Mouse (Mus musculus) left cerebral cortex, postnatal 36 days (tissue): ENCODE measurements around the gene Nr2c2. TPM values are rescaled to one million over a fixed set of nuclear protein-coding genes. Genes with fewer than 3 reads are reported as not detected.

ENCODE experiments used
- DNase-seq, 2 experiments: peaks; one replicate each; pipeline ENCODE4 v3.0.0; 2021 to 2022; ENCODE audit warnings: low spot score in 2 of 2, mixed read lengths in 1 of 2
- intact Hi-C: fragments of 180-260 bp; cut with DNase I; formaldehyde crosslinking; loops from one replicate; pipeline ENCODE4 v1.15.1; 2025
- total RNA-seq, 2 experiments: library from RNA; stranded (reverse); gene quantifications; 2 replicates each; pipeline ENCODE4 v1.2.3; 2021

Gene Nr2c2
- total RNA-seq, 2 experiments from 2014 or later, result 97.1 to 97.8 TPM

- intact Hi-C loops, result no loop called here
- DNase-seq, result no peak
Observed at GRCm38 (mm10) chr6:92100679-92101360, 9.6 kb downstream of the Nr2c2 start.

- intact Hi-C loops, result no loop called here
- DNase-seq, result no peak
Observed at GRCm38 (mm10) chr6:92124547-92124946, 33.4 kb downstream of the Nr2c2 start.

GRCm38 (mm10) chr6:92126861-92127468 is 35.8 kb downstream of the Nr2c2 start:
- DNase-seq, result no peak
- intact Hi-C loops, result no loop called here

- intact Hi-C loops, result no loop called here
- no peak for DNase-seq
Observed at GRCm38 (mm10) chr6:92131456-92131855, 40.3 kb downstream of the Nr2c2 start.

GRCm38 (mm10) chr6:92132021-92132911 is 41.1 kb downstream of the Nr2c2 start:
- no peak for DNase-seq
- intact Hi-C loops, result no loop called here

GRCm38 (mm10) chr6:92133617-92134016 is 42.4 kb downstream of the Nr2c2 start:
- no peak for DNase-seq
- intact Hi-C loops, result no loop called here

- no peak for DNase-seq
- intact Hi-C loops, result no loop called here
Observed at GRCm38 (mm10) chr6:92136356-92136755, 45.2 kb downstream of the Nr2c2 start.

- intact Hi-C loops, result no loop called here
- DNase-seq, result no peak
Observed at GRCm38 (mm10) chr6:92145881-92146280, 54.7 kb downstream of the Nr2c2 start.

- no peak for DNase-seq
- intact Hi-C loops, result no loop called here
Observed at GRCm38 (mm10) chr6:92153774-92154173, 62.6 kb downstream of the Nr2c2 start.

GRCm38 (mm10) chr6:92158801-92159200 is 67.6 kb downstream of the Nr2c2 start:
- intact Hi-C loops, result no loop called here
- DNase-seq, result no peak

- intact Hi-C loops, result loop anchor here (10.0 kb wide), 1 partner anchor 68 kb away; the partner anchor contains the start of gene Nr2c2
- no peak for DNase-seq
Observed at GRCm38 (mm10) chr6:92162724-92163123, 71.5 kb downstream of the Nr2c2 start.

GRCm38 (mm10) chr6:92176450-92176849 is 85.3 kb downstream of the Nr2c2 start:
- DNase-seq, result no peak
- intact Hi-C loops, result no loop called here

GRCm38 (mm10) chr6:92183621-92184131 is 92.5 kb downstream of the Nr2c2 start, which contains the start of gene Mrps25:
Gene Mrps25, minus strand, starts transcription at chr6:92184033.
- peak; percentile 70 to 78 for DNase-seq
- intact Hi-C loops, result loop anchor here (2.0 kb wide), 1 partner anchor 93 kb away; the partner anchor contains the start of gene Nr2c2

- intact Hi-C loops, result no loop called here
Observed at GRCm38 (mm10) chr6:92184178-92184577, 93.0 kb downstream of the Nr2c2 start.

GRCm38 (mm10) chr6:92199414-92199813 is 108.2 kb downstream of the Nr2c2 start:
- no peak for DNase-seq
- intact Hi-C loops, result no loop called here

More at GRCm38 (mm10) chr6:92184178-92184577, 93.0 kb downstream of the Nr2c2 start:
- no peak for DNase-seq

GRCm38 (mm10) chr6:92214055-92214772 is 123.0 kb downstream of the Nr2c2 start:
- peak in 1 of 2 experiments; percentile 10 for DNase-seq
- intact Hi-C loops, result no loop called here

- DNase-seq, result peak; percentile 90 to 92
- intact Hi-C loops, result no loop called here
Observed at GRCm38 (mm10) chr6:92214773-92215449, 123.7 kb downstream of the Nr2c2 start, which contains the start of gene Rbsn. Gene Rbsn, minus strand, starts transcription at chr6:92214925.

GRCm38 (mm10) chr6:92219445-92219844 is 128.3 kb downstream of the Nr2c2 start:
- peak; percentile 25 to 30 for DNase-seq
- intact Hi-C loops, result loop anchor here (1.0 kb wide), 1 partner anchor 50 kb away; no protein-coding TSS in a partner anchor

- no peak for DNase-seq
- intact Hi-C loops, result no loop called here
Observed at GRCm38 (mm10) chr6:92221604-92222003, 130.4 kb downstream of the Nr2c2 start.
